Mouse (Mus musculus): ENCODE measurements at regions not wholly inside any gene's neighbourhood (a gene's known extent, or its start where the extent isn't known, plus 50 kb on each side); places are given as distances from the start of the nearest gene placed in this dataset.

DNA sequence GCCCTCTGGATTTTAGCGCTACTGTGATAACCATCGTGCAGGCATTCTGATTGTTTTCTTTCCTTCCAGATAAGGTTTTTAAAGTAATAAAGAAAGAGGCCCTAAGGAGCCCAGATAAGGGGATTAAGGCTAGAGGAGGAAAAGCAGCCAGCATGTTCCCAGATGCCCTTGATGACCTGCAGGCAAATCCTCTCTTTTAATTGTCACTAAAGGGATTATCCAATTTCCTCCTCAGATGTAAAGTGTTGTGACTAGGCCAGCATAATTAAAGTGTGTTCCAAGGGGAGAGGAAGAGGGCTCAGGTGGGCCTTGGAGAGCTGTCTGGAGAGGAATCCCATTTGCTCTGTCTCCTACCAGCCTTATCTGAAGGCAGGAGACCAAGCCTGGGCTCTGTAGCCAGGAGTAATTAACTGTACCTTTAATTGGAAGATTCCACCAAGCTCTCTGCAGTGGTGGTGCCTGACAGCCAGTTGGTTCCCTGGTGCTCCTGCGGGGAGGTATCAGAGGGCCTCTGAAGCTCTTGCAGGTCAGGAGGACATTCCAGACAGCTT is 644.2 kb downstream of the Tbc1d22a start:
- TF ChIP-seq GATA1 (IDR thresholded peaks at IDR 0.05; ENCODE audit: borderline replicate concordance, low read length) (no peak), FLI1 (IDR thresholded peaks at IDR 0.05; ENCODE audit: low read length) (no peak)
